Comparison of ENCODE assay signal across 23 mouse cellular contexts in genomic region chr3:12227741-12228480, GRCm38 (mm10).
DNase-seq lines count a peak whose midpoint lies in the region; ATAC-seq and TF ChIP-seq lines count a peak whose summit lies in the region.
"Had no signal": no experiment of that assay in that cellular context is flagged by ENCODE, and none has a peak within 500 bp of the region (broad histone marks: within the 10 kb centered on the region; RNA-seq: fewer than 3 reads in every experiment).

No protein-coding gene starts in this region.

- no peaks in the 10 kb centered on the region for H3K36me3 ChIP-seq in kidney, adult 2 months (ENCODE audit: control insufficient read depth, insufficient read depth, low read length)
- H3K36me3 ChIP-seq in lung, postnatal 0 days (ENCODE audit: insufficient read depth, low read length) = no peaks in the 10 kb centered on the region
- H3K36me3 ChIP-seq: liver, embryonic 15.5 days; midbrain, embryonic 10.5 days; midbrain, embryonic 15.5 days; neural tube, embryonic 15.5 days; stomach, embryonic 15.5 days had no signal

- peak; percentile 53 for DNase-seq in kidney, adult 2 months
- DNase-seq in kidney, adult 18-20 months = no peak
- DNase-seq in kidney, postnatal 36 days = peak; percentile 0 to 4
- DNase-seq in kidney, postnatal 4 days = no peak
- peak; percentile 46 for DNase-seq in lung, postnatal 0 days (ENCODE audit: low spot score)
- no peak for DNase-seq in lung, postnatal 25 days (ENCODE audit: low spot score)
- no peak for DNase-seq in frontal cortex, adult 2 months (ENCODE audit: extremely low spot score in 1 of 2, low spot score in 1 of 2)
- DNase-seq: adrenal gland, adult 2 months; adrenal gland, postnatal 36 days; cerebellum, postnatal 14 days; gastrocnemius, postnatal 14 days; layer of hippocampus, adult 9-11 months; liver; retina, postnatal 1 day; right cerebral cortex, postnatal 14 days had no signal

- H3K4me1 ChIP-seq in kidney, adult 2 months (ENCODE audit: control insufficient read depth, insufficient read depth, low read length) = no peaks in the 10 kb centered on the region; the same call in 1 of the 2 replicates
- no peaks in the 10 kb centered on the region for H3K4me1 ChIP-seq in lung, postnatal 0 days (ENCODE audit: insufficient read depth, low read depth, low read length)
- H3K4me1 ChIP-seq: forebrain, embryonic 13.5 days; liver, embryonic 15.5 days; midbrain, embryonic 10.5 days; midbrain, embryonic 15.5 days; neural tube, embryonic 15.5 days; stomach, embryonic 15.5 days had no signal

- no peak for TF ChIP-seq EP300 in lung, postnatal 0 days (IDR thresholded peaks at IDR 0.05)

- ATAC-seq in lung, postnatal 0 days = peak; percentile 48
- ATAC-seq: CD4-positive, CD25-positive, alpha-beta regulatory T cell, adult 4 months; forebrain, embryonic 13.5 days; intestine, embryonic 16.5 days; midbrain, embryonic 15.5 days had no signal

- TF ChIP-seq POLR2A in kidney, adult 2 months (IDR thresholded peaks at IDR 0.05; ENCODE audit: low read depth, low read length) = no peak

- TF ChIP-seq CTCF in kidney, adult 2 months (conservative IDR thresholded peaks at IDR 0.05; ENCODE audit: insufficient read depth, insufficient read length, low read depth, low read length) = no peak
- TF ChIP-seq CTCF in lung, postnatal 0 days (IDR thresholded peaks at IDR 0.05) = no peak

- H3K9ac ChIP-seq in lung, postnatal 0 days (replicated peaks; ENCODE audit: low read depth) = no peak overlapping the region
- H3K9ac ChIP-seq: forebrain, embryonic 13.5 days; liver, embryonic 15.5 days; midbrain, embryonic 15.5 days; neural tube, embryonic 15.5 days; stomach, embryonic 15.5 days had no signal

- no peaks in the 10 kb centered on the region for H3K27me3 ChIP-seq in kidney, adult 2 months (replicated peaks; ENCODE audit: control insufficient read depth, insufficient read depth, low read length)
- no peaks in the 10 kb centered on the region for H3K27me3 ChIP-seq in lung, postnatal 0 days (replicated peaks; ENCODE audit: insufficient read depth, low read length)
- H3K27me3 ChIP-seq: forebrain, embryonic 13.5 days; liver, embryonic 15.5 days; midbrain, embryonic 15.5 days; neural tube, embryonic 15.5 days; stomach, embryonic 15.5 days had no signal

- H3K4me3 ChIP-seq in kidney, adult 2 months (ENCODE audit: insufficient read depth, low read depth, low read length) = no peak overlapping the region
- H3K4me3 ChIP-seq in lung, postnatal 0 days (ENCODE audit: low read depth, low read length) = no peak overlapping the region
- H3K4me3 ChIP-seq: forebrain, embryonic 13.5 days; liver, embryonic 15.5 days; midbrain, embryonic 10.5 days; midbrain, embryonic 15.5 days; neural tube, embryonic 15.5 days; stomach, embryonic 15.5 days had no signal

- H3K9me3 ChIP-seq in lung, postnatal 0 days (ENCODE audit: low read length) = no peaks in the 10 kb centered on the region
- H3K9me3 ChIP-seq: forebrain, embryonic 13.5 days; liver, embryonic 15.5 days; midbrain, embryonic 10.5 days; midbrain, embryonic 15.5 days; neural tube, embryonic 15.5 days; stomach, embryonic 15.5 days had no signal

- peak overlapping the region; percentile 45; the same call in 1 of the 2 replicates for H3K27ac ChIP-seq in kidney, adult 2 months (ENCODE audit: insufficient read depth, low read depth, low read length)
- H3K27ac ChIP-seq in lung, postnatal 0 days (ENCODE audit: low read length) = no peak overlapping the region
- H3K27ac ChIP-seq: forebrain, embryonic 13.5 days; liver, embryonic 15.5 days; midbrain, embryonic 10.5 days; midbrain, embryonic 15.5 days; neural tube, embryonic 15.5 days; stomach, embryonic 15.5 days had no signal

- no peak overlapping the region for H3K4me2 ChIP-seq in lung, postnatal 0 days (replicated peaks; ENCODE audit: low read depth, low read length)
- H3K4me2 ChIP-seq: forebrain, embryonic 13.5 days; liver, embryonic 15.5 days; midbrain, embryonic 15.5 days; neural tube, embryonic 15.5 days; stomach, embryonic 15.5 days had no signal

Comparison
In these comparisons a context has a peak if more than half of its experiments do, and no peak if none do; other contexts are left out.
1. DNase-seq: peak in kidney, adult 2 months (single experiment), kidney, postnatal 36 days (2 of 2) and lung, postnatal 0 days (single experiment); none in kidney, adult 18-20 months (single experiment), kidney, postnatal 4 days (0 of 2), lung, postnatal 25 days (single experiment) and frontal cortex, adult 2 months (0 of 2).